Mouse (Mus musculus) MEL (cell line): ENCODE measurements around the gene Gpr26. TPM values are rescaled to one million over a fixed set of nuclear protein-coding genes. Genes with fewer than 3 reads are reported as not detected.

Experiments
- DNase-seq: peaks from one replicate; pipeline ENCODE4 v3.0.0; 2011; ENCODE audit warnings: low read depth, low spot score
- H3K27ac ChIP-seq: 2 replicates; pipeline ENCODE4 v1.5.1; 2012; ENCODE audit warnings: low read depth, mild to moderate bottlenecking, control low read depth, low read length, moderate library complexity; ENCODE audit not compliant: control insufficient read depth
- H3K27me3 ChIP-seq, 2 experiments: fragments of 150-350 bp in 1 of 2; sonication (generic) in 1 of 2; 2 replicates each; pipeline ENCODE4 v1.6.1; 2012; ENCODE audit warnings: low read length in 2 of 2, mild to moderate bottlenecking in 2 of 2, improper control_type of control experiment in 1 of 2, moderate library complexity in 1 of 2; ENCODE audit not compliant: insufficient read depth in 2 of 2, control insufficient read depth in 1 of 2
- H3K36me3 ChIP-seq, 2 experiments: 2 replicates each; pipeline ENCODE4 v1.6.1; 2012 to 2014; ENCODE audit warnings: low read length in 2 of 2, improper control_type of control experiment in 1 of 2, inconsistent platforms in 1 of 2, mild to moderate bottlenecking in 1 of 2; ENCODE audit not compliant: insufficient read depth in 2 of 2, control insufficient read depth in 1 of 2
- H3K4me1 ChIP-seq, 2 experiments: fragments of 150-350 bp in 1 of 2; sonication (generic) in 1 of 2; 2 replicates each; pipeline ENCODE4 v1.6.1; 2012; ENCODE audit warnings: low read length in 2 of 2, improper control_type of control experiment in 1 of 2, mild to moderate bottlenecking in 1 of 2; ENCODE audit not compliant: insufficient read depth in 2 of 2, control insufficient read depth in 1 of 2
- H3K4me3 ChIP-seq, 2 experiments: fragments of 150-350 bp in 1 of 2; sonication (generic) in 1 of 2; 2 replicates each; pipeline ENCODE4 v1.5.1; 2012; ENCODE audit warnings: low read depth in 2 of 2, low read length in 2 of 2, mild to moderate bottlenecking in 2 of 2, moderate library complexity in 2 of 2, control low read depth in 1 of 2, improper control_type of control experiment in 1 of 2; ENCODE audit not compliant: control insufficient read depth in 1 of 2, insufficient read depth in 1 of 2
- H3K79me2 ChIP-seq: 2 replicates; pipeline ENCODE4 v1.6.1; 2012; ENCODE audit warnings: mild to moderate bottlenecking, low read length, moderate library complexity; ENCODE audit not compliant: control insufficient read depth, poor library complexity, insufficient read depth
- H3K9ac ChIP-seq: 2 replicates; pipeline ENCODE4 v1.6.1; 2012; ENCODE audit warnings: low read depth, mild to moderate bottlenecking, control low read depth, low read length, moderate library complexity; ENCODE audit not compliant: control insufficient read depth, poor library complexity, severe bottlenecking
- H3K9me3 ChIP-seq: fragments of 150-350 bp; sonication (generic); replicated peaks from 2 replicates; pipeline ENCODE4 v1.6.1; 2012; ENCODE audit warnings: mild to moderate bottlenecking, low read length, improper control_type of control experiment, moderate library complexity; ENCODE audit not compliant: insufficient read depth
- BHLHE40 ChIP-seq: IDR thresholded peaks from 2 replicates; pipeline ENCODE4 v1.6.1; 2012; ENCODE audit warnings: low read depth, mild to moderate bottlenecking, inconsistent platforms, low read length, improper control_type of control experiment, borderline replicate concordance
- CHD2 ChIP-seq: IDR thresholded peaks from 2 replicates; pipeline ENCODE4 v1.6.1; 2011; ENCODE audit warnings: low read length, improper control_type of control experiment
- E2F4 ChIP-seq: IDR thresholded peaks from 2 replicates; pipeline ENCODE4 v1.6.1; 2011; ENCODE audit warnings: low read depth, low read length, improper control_type of control experiment, borderline replicate concordance
- ELF1 ChIP-seq: IDR thresholded peaks from 2 replicates; pipeline ENCODE4 v1.6.1; 2014; ENCODE audit warnings: low read depth, mild to moderate bottlenecking, inconsistent platforms, low read length, improper control_type of control experiment, moderate library complexity
- EP300 ChIP-seq, 2 experiments: IDR thresholded peaks; 2 replicates each; pipeline ENCODE4 v1.6.1; 2011; ENCODE audit warnings: improper control_type of control experiment in 2 of 2, low read length in 2 of 2, low read depth in 1 of 2, mild to moderate bottlenecking in 1 of 2
- GABPA ChIP-seq: IDR thresholded peaks from 2 replicates; pipeline ENCODE4 v1.6.1; 2012; ENCODE audit warnings: low read depth, mild to moderate bottlenecking, inconsistent platforms, low read length, improper control_type of control experiment, moderate library complexity
- GATA1 ChIP-seq: IDR thresholded peaks from 2 replicates; pipeline ENCODE4 v1.6.1; 2011; ENCODE audit warnings: low read depth, low read length, improper control_type of control experiment
- HCFC1 ChIP-seq: IDR thresholded peaks from 2 replicates; pipeline ENCODE4 v1.6.1; 2012; ENCODE audit warnings: low read depth, mild to moderate bottlenecking, inconsistent platforms, low read length, improper control_type of control experiment, moderate library complexity
- JUND ChIP-seq: IDR thresholded peaks from 2 replicates; pipeline ENCODE4 v1.6.1; 2011; ENCODE audit warnings: low read depth, mild to moderate bottlenecking, improper control_type of control experiment, low read length
- MAFK ChIP-seq: IDR thresholded peaks from 2 replicates; pipeline ENCODE4 v1.6.1; 2011; ENCODE audit warnings: low read depth, mild to moderate bottlenecking, low read length, improper control_type of control experiment, borderline replicate concordance
- MAX ChIP-seq: IDR thresholded peaks from 2 replicates; pipeline ENCODE4 v1.6.1; 2011; ENCODE audit warnings: low read length, improper control_type of control experiment
- MEF2A ChIP-seq: IDR thresholded peaks from 2 replicates; pipeline ENCODE4 v1.6.1; 2014; ENCODE audit warnings: low read depth, mild to moderate bottlenecking, inconsistent platforms, low read length, improper control_type of control experiment; ENCODE audit not compliant: poor library complexity, insufficient replicate concordance, severe bottlenecking; ENCODE audit errors: extremely low read depth
- MYB ChIP-seq: IDR thresholded peaks from 2 replicates; pipeline ENCODE4 v1.6.1; 2011; ENCODE audit warnings: mild to moderate bottlenecking, low read depth, low read length, improper control_type of control experiment
- NELFE ChIP-seq: IDR thresholded peaks from 2 replicates; pipeline ENCODE4 v1.6.1; 2011; ENCODE audit warnings: low read depth, low read length, improper control_type of control experiment
- POLR2AphosphoS2 ChIP-seq: IDR thresholded peaks from 2 replicates; pipeline ENCODE4 v1.6.1; 2011; ENCODE audit warnings: low read length, improper control_type of control experiment
- SIN3A ChIP-seq: IDR thresholded peaks from 2 replicates; pipeline ENCODE4 v1.6.1; 2012; ENCODE audit warnings: low read length, improper control_type of control experiment, inconsistent platforms
- TAL1 ChIP-seq: IDR thresholded peaks from 2 replicates; pipeline ENCODE4 v1.6.1; 2012; ENCODE audit warnings: mild to moderate bottlenecking, inconsistent platforms, low read length, moderate library complexity, mixed read lengths
- TCF12 ChIP-seq: IDR thresholded peaks from 2 replicates; pipeline ENCODE4 v1.6.1; 2014; ENCODE audit warnings: low read depth, mild to moderate bottlenecking, inconsistent platforms, low read length, improper control_type of control experiment, moderate library complexity
- UBTF ChIP-seq: IDR thresholded peaks from 2 replicates; pipeline ENCODE4 v1.6.1; 2012; ENCODE audit warnings: low read depth, mild to moderate bottlenecking, inconsistent platforms, low read length, improper control_type of control experiment, moderate library complexity, borderline replicate concordance; ENCODE audit not compliant: insufficient read depth
- USF1 ChIP-seq: IDR thresholded peaks from 2 replicates; pipeline ENCODE4 v1.6.1; 2014; ENCODE audit warnings: low read depth, mild to moderate bottlenecking, inconsistent platforms, low read length, improper control_type of control experiment, moderate library complexity
- ZKSCAN1 ChIP-seq: IDR thresholded peaks from 2 replicates; pipeline ENCODE4 v1.6.1; 2012; ENCODE audit warnings: low read depth, mild to moderate bottlenecking, inconsistent platforms, low read length, improper control_type of control experiment, moderate library complexity
- ZMIZ1 ChIP-seq: IDR thresholded peaks from 2 replicates; pipeline ENCODE4 v1.6.1; 2012; ENCODE audit warnings: low read depth, mild to moderate bottlenecking, inconsistent platforms, low read length, improper control_type of control experiment, moderate library complexity
- polyA plus RNA-seq, 2 experiments: library from polyadenylated mRNA; stranded (reverse) in 1 of 2; unstranded in 1 of 2; fragments of >175 nt in 1 of 2; fragments of >200 nt in 1 of 2; gene quantifications; 2 replicates each; pipeline versions ENCODE4 v1.2.1 to v1.2.4; 2012; ENCODE audit warnings: low replicate concordance in 2 of 2, low read depth in 1 of 2; ENCODE audit not compliant: insufficient read length in 2 of 2, insufficient read depth in 1 of 2, missing spikeins in 1 of 2
- total RNA-seq: library from RNA; depleted of rRNA; stranded (reverse); fragments of 300-350 nt; gene quantifications from 2 replicates; pipeline ENCODE4 v1.2.3, GENCODE M21; 2012

The Gpr26 gene
- total and polyA plus RNA-seq, 3 experiments, result not detected

- Histone ChIP-seq H3K36me3 (no peaks in the 10 kb centered on the region), H3K27me3 (no peaks in the 10 kb centered on the region), H3K9me3 (no peaks in the 10 kb centered on the region), H3K4me1 (no peaks in the 10 kb centered on the region), H3K27ac (no peak overlapping the region), H3K79me2 (no peaks in the 10 kb centered on the region), H3K9ac (no peak overlapping the region), H3K4me3 (no peak overlapping the region)
- TF ChIP-seq NELFE (no peak), HCFC1 (no peak), EP300 (IDR thresholded peaks at IDR 0.05; ENCODE audit: low read depth in 1 of 2, low read length in 2 of 2) (no peak), ZKSCAN1 (no peak), E2F4 (no peak), MYB (no peak), POLR2AphosphoS2 (no peak), MEF2A (no peak), ELF1 (no peak), BHLHE40 (no peak), GATA1 (no peak), MAFK (no peak), SIN3A (no peak)
- DNase-seq, result no peak
These were observed 26.6 kb downstream of the Gpr26 start for GRCm38 (mm10) chr7:131992873-131993272.

DNA sequence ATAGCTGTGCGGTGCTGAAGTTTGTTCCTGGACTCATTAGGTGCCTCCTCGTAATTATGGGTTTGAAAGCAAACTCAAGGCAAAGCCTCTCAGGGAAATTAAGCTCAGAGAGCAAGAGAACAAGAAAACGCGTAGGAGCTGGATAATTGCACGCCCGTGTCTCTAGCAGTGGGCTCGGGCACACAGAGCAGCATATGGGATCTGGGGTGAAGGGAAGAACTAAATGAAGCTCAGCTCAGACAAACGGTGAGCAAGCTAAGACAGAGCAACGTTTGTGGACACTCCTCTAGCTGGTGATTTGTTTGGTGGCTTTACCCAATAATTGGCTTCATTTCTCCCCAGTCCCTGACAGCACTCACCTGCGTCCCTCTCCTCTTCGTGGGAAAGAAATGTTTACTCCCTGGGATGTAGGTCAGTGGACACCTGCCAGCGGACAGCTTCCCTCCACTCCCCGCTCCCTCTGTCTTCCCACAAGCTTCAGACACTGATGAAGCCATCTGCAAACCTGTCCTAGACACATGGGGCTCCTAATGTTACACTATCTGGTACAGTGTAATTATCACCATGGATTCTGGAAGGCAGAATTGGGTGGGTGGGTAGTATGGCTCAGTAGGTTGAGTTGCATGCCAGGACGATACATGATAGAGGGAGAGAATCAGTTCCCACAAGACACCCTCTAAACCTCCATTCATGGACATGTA lies 39.9 kb downstream of the Gpr26 start:
- H3K4me3 ChIP-seq, result no peak overlapping the region
- H3K9ac ChIP-seq, result no peak overlapping the region
- no peaks in the 10 kb centered on the region for H3K27me3 ChIP-seq
- no peak overlapping the region for H3K27ac ChIP-seq
- no peak for DNase-seq
- no peaks in the 10 kb centered on the region for H3K79me2 ChIP-seq
- no peak for TF ChIP-seq EP300 (IDR thresholded peaks at IDR 0.05; ENCODE audit: low read depth in 1 of 2, low read length in 2 of 2)
- no peak for TF ChIP-seq TCF12
- TF ChIP-seq E2F4, result no peak
- no peak for TF ChIP-seq UBTF
- TF ChIP-seq NELFE, result no peak
- TF ChIP-seq USF1, result no peak
- TF ChIP-seq TAL1, result no peak
- TF ChIP-seq CHD2, result no peak
- TF ChIP-seq MAFK, result no peak
- TF ChIP-seq ZMIZ1, result no peak
- TF ChIP-seq JUND, result no peak
- no peak for TF ChIP-seq GABPA
- TF ChIP-seq HCFC1, result no peak
- TF ChIP-seq MAX, result no peak
- no peak for TF ChIP-seq BHLHE40
- TF ChIP-seq, all 39 proteins: peak for 0
- no peaks in the 10 kb centered on the region for H3K4me1 ChIP-seq
- no peaks in the 10 kb centered on the region for H3K36me3 ChIP-seq
- H3K9me3 ChIP-seq, result no peaks in the 10 kb centered on the region
